Mouse (Mus musculus): ENCODE measurements at regions not wholly inside any gene's neighbourhood (a gene's known extent, or its start where the extent isn't known, plus 50 kb on each side); places are given as distances from the start of the nearest gene placed in this dataset.

DNA sequence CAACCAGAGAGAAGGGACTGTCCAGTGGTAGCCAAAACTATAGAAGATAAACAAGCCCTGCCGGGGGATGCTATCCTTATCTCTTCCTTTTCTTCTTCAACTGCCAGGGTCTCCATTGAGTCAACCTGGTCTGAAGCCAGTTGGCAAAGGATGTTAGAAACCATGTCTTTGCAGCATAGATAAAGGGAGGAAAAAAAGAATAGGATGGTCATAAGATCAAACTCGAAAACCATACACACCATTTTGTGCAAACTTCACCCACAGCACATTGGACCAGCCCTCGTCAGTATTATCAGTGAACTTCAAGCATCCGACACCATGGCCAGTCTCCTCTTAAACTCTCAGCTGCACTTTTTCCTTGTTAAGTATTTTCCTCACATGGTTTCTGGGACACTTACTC, 101.8 kb downstream of the Gm12728 start:
- TF ChIP-seq CTCF (IDR thresholded peaks at IDR 0.05; ENCODE audit: borderline replicate concordance, extremely low read depth, insufficient read depth, insufficient read length) (no peak), POLR2A (IDR thresholded peaks at IDR 0.05; ENCODE audit: borderline replicate concordance, extremely low read depth, insufficient read depth, insufficient read length, poor library complexity, severe bottlenecking) (no peak)
